In genomic region chr16:72908895-72909294, GRCm38 (mm10) we compare ENCODE assay signal across 20 mouse cellular contexts.
A peak's percentile ranks its signal among the peaks of the same experiment; 100 is the strongest.
DNase-seq lines count a peak whose midpoint lies in the region; ATAC-seq and TF ChIP-seq lines count a peak whose summit lies in the region.
"Had no signal": no experiment of that assay in that cellular context is flagged by ENCODE, and none has a peak within 500 bp of the region (broad histone marks: within the 10 kb centered on the region; RNA-seq: fewer than 3 reads in every experiment).

No protein-coding gene starts in this region.

- no peak overlapping the region for H3K27ac ChIP-seq in forebrain, embryonic 13.5 days
- H3K27ac ChIP-seq in forebrain, embryonic 15.5 days (replicated peaks): no peak overlapping the region
- no peak overlapping the region for H3K27ac ChIP-seq in forebrain, embryonic 16.5 days (ENCODE audit: low read length)
- no peak overlapping the region for H3K27ac ChIP-seq in forebrain, embryonic 11.5 days (ENCODE audit: low read depth, low read length)
- H3K27ac ChIP-seq: embryonic facial prominence, embryonic 13.5 days; embryonic facial prominence, embryonic 15.5 days; forebrain, embryonic 12.5 days; gastrocnemius, adult 2 months had no signal

- no peak for TF ChIP-seq CTCF in brain, embryonic 14.5 days (IDR thresholded peaks at IDR 0.05; ENCODE audit: borderline replicate concordance, extremely low read depth, insufficient read depth, insufficient read length)

- no peak overlapping the region for H3K4me2 ChIP-seq in forebrain, embryonic 13.5 days
- no peak overlapping the region for H3K4me2 ChIP-seq in forebrain, embryonic 15.5 days (replicated peaks)
- H3K4me2 ChIP-seq in forebrain, embryonic 16.5 days (ENCODE audit: low read length): no peak overlapping the region
- H3K4me2 ChIP-seq in forebrain, embryonic 11.5 days (ENCODE audit: low read depth, low read length, severe bottlenecking): no peak overlapping the region
- H3K4me2 ChIP-seq: embryonic facial prominence, embryonic 13.5 days; embryonic facial prominence, embryonic 15.5 days; forebrain, embryonic 12.5 days had no signal

- DNase-seq in forebrain, embryonic 11.5 days (ENCODE audit: low spot score): no peak
- DNase-seq in brain, adult 2 months (ENCODE audit: low read depth, low spot score): peak; percentile 71
- peak; percentile 73 for DNase-seq in brain, embryonic 14.5 days (ENCODE audit: low read depth)
- no peak for DNase-seq in urinary bladder, postnatal 25 days (ENCODE audit: low spot score)
- DNase-seq: adrenal gland, adult 2 months; adrenal gland, postnatal 10 days; adrenal gland, postnatal 25 days; cerebellum, adult 11 months; cerebellum, adult 9-11 months; cerebellum, postnatal 14 days; cerebellum, postnatal 36 days; embryo, embryonic 11 days; gastrocnemius, adult 2 months had no signal

- 77% methylated on average over 2 of the region's 2 CpGs for WGBS in forebrain, embryonic 13.5 days
- 55% methylated on average over 2 of the region's 2 CpGs for WGBS in forebrain, embryonic 15.5 days
- 50% methylated on average over 2 of the region's 2 CpGs for WGBS in forebrain, embryonic 16.5 days
- WGBS in forebrain, embryonic 11.5 days: 93% methylated on average over 2 of the region's 2 CpGs

- no peak for TF ChIP-seq POLR2A in brain, embryonic 14.5 days (IDR thresholded peaks at IDR 0.05; ENCODE audit: borderline replicate concordance, extremely low read depth, insufficient read depth, insufficient read length, poor library complexity, severe bottlenecking)

- no peak overlapping the region for H3K4me3 ChIP-seq in forebrain, embryonic 13.5 days
- H3K4me3 ChIP-seq in forebrain, embryonic 15.5 days: no peak overlapping the region
- no peak overlapping the region for H3K4me3 ChIP-seq in forebrain, embryonic 16.5 days (replicated peaks; ENCODE audit: low read length)
- no peak overlapping the region for H3K4me3 ChIP-seq in forebrain, embryonic 11.5 days (ENCODE audit: low read depth, low read length)
- H3K4me3 ChIP-seq: embryonic facial prominence, embryonic 13.5 days; embryonic facial prominence, embryonic 15.5 days; erythroblast, embryonic 14.5 days; forebrain, embryonic 12.5 days; gastrocnemius, adult 2 months had no signal

- H3K4me1 ChIP-seq in forebrain, embryonic 13.5 days: no peaks in the 10 kb centered on the region
- peaks cover 16% of the 10 kb centered on the region for H3K4me1 ChIP-seq in forebrain, embryonic 15.5 days
- peaks cover 3% of the 10 kb centered on the region; the same call in 1 of the 2 replicates for H3K4me1 ChIP-seq in forebrain, embryonic 16.5 days (replicated peaks; ENCODE audit: control insufficient read depth, insufficient read depth, low read length)
- H3K4me1 ChIP-seq in forebrain, embryonic 11.5 days (replicated peaks; ENCODE audit: control insufficient read depth, insufficient read depth, low read length): no peaks in the 10 kb centered on the region
- H3K4me1 ChIP-seq: embryonic facial prominence, embryonic 13.5 days; embryonic facial prominence, embryonic 15.5 days; forebrain, embryonic 12.5 days had no signal

- ATAC-seq in forebrain, embryonic 13.5 days: peak; percentile 30; the same call in 1 of the 2 replicates
- no peak for ATAC-seq in forebrain, embryonic 15.5 days (replicated peaks)
- peak; percentile 43; the same call in 1 of the 2 replicates for ATAC-seq in forebrain, embryonic 16.5 days
- ATAC-seq in forebrain, embryonic 11.5 days (replicated peaks; ENCODE audit: low FRiP score): no peak

- no peaks in the 10 kb centered on the region for H3K9me3 ChIP-seq in forebrain, embryonic 13.5 days (replicated peaks)
- H3K9me3 ChIP-seq in forebrain, embryonic 15.5 days: no peaks in the 10 kb centered on the region
- no peaks in the 10 kb centered on the region for H3K9me3 ChIP-seq in forebrain, embryonic 16.5 days (ENCODE audit: control insufficient read depth, low read length)
- no peaks in the 10 kb centered on the region for H3K9me3 ChIP-seq in forebrain, embryonic 11.5 days (ENCODE audit: control insufficient read depth, low read length)
- H3K9me3 ChIP-seq: embryonic facial prominence, embryonic 13.5 days; embryonic facial prominence, embryonic 15.5 days; forebrain, embryonic 12.5 days had no signal

- no peak overlapping the region for H3K9ac ChIP-seq in forebrain, embryonic 13.5 days
- no peak overlapping the region for H3K9ac ChIP-seq in forebrain, embryonic 15.5 days (replicated peaks)
- no peak overlapping the region for H3K9ac ChIP-seq in forebrain, embryonic 16.5 days (replicated peaks; ENCODE audit: low read depth, low read length)
- H3K9ac ChIP-seq in forebrain, embryonic 11.5 days (ENCODE audit: low read length): no peak overlapping the region
- H3K9ac ChIP-seq: embryonic facial prominence, embryonic 13.5 days; embryonic facial prominence, embryonic 15.5 days; forebrain, embryonic 12.5 days had no signal

- H3K27me3 ChIP-seq in forebrain, embryonic 13.5 days: no peaks in the 10 kb centered on the region
- H3K27me3 ChIP-seq in forebrain, embryonic 15.5 days: no peaks in the 10 kb centered on the region
- H3K27me3 ChIP-seq in forebrain, embryonic 16.5 days (replicated peaks; ENCODE audit: control insufficient read depth, insufficient read depth, low read length): no peaks in the 10 kb centered on the region
- H3K27me3 ChIP-seq in forebrain, embryonic 11.5 days (ENCODE audit: control insufficient read depth, insufficient read depth, low read length): no peaks in the 10 kb centered on the region
- H3K27me3 ChIP-seq: embryonic facial prominence, embryonic 13.5 days; embryonic facial prominence, embryonic 15.5 days; forebrain, embryonic 12.5 days had no signal

- no peaks in the 10 kb centered on the region for H3K36me3 ChIP-seq in forebrain, embryonic 13.5 days (ENCODE audit: poor library complexity, severe bottlenecking)
- no peaks in the 10 kb centered on the region for H3K36me3 ChIP-seq in forebrain, embryonic 15.5 days
- no peaks in the 10 kb centered on the region for H3K36me3 ChIP-seq in forebrain, embryonic 16.5 days (ENCODE audit: control insufficient read depth, insufficient read depth)
- H3K36me3 ChIP-seq in forebrain, embryonic 11.5 days (ENCODE audit: control insufficient read depth, insufficient read depth, low read length): no peaks in the 10 kb centered on the region
- H3K36me3 ChIP-seq: forebrain, embryonic 12.5 days had no signal

Comparison
In these comparisons a context has a peak if more than half of its experiments do, and no peak if none do; other contexts are left out.
1. ATAC-seq: peak in forebrain, embryonic 13.5 days (single experiment) and forebrain, embryonic 16.5 days (single experiment); none in forebrain, embryonic 15.5 days (single experiment) and forebrain, embryonic 11.5 days (single experiment).
2. DNase-seq: peak in brain, adult 2 months (single experiment) and brain, embryonic 14.5 days (single experiment); none in forebrain, embryonic 11.5 days (single experiment) and urinary bladder, postnatal 25 days (single experiment).